Mouse (Mus musculus) fat pad, adult 2 months (tissue): ENCODE results near the gene Tbc1d30.

ENCODE experiments used
- DNase-seq: peaks from one replicate; pipeline ENCODE4 v3.0.0-alpha.2; 2011; ENCODE audit warnings: low read depth, low spot score; ENCODE audit errors: extremely low read depth

Gene Tbc1d30

DNA sequence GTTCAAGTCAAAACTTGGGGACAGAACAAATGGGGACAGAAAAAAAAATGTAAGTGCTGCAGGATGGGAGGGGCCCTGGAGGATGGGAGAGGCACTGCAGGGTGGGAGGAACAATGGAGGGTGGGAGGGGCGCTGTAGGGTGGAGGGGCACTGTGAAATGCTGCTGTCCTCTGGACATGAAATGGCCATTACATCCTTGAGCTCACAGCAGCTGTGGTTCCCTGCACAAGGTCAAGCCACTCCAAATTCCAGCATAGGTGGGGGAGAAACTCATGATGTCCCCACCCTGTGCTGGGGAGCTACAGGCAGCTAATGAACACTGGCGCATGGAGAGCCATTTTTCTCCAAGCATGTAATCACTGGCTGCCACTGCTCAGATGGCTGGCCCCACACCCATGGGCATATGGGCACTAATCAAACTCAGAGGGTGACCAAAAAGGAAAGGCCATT, 74.0 kb downstream of the Tbc1d30 start:
- no peak for DNase-seq

DNA sequence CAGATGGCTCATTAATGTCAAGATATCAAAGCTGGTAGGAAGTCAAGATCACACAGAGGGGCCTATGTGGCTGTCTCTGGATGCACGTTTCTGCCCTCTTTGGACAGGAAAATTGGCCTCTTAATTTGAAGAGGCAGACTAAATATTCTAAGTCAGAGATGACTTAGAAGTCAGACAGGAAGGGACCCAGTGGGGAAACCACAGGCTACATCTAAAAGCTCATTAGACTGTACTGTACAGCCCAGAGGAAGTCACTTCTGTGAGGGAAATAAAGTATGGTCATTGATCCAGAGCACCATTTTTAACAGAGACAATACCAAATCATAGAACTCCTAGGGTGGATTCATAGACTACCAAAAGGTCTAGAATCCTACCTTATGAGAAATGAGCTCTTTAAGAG, 76.1 kb downstream of the Tbc1d30 start:
- DNase-seq: no peak

DNA sequence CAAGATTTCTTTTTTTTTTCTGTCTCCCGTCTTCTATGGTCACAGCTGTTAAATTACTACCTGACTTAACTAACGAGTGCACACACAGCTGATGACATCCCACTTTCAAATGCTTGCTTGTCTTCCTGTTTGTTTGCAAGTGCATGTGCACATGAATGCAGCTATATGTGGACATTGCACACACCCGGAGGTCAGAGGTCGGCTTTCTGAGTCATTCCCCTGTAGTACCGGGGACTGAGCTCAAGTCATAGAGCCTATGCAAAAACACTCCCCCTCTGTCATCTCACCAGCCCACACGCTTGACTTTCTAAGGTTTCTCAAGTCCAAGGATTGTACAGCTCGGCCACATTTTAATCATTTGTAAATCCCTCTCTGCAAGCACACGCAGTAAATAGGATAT, 80.1 kb downstream of the Tbc1d30 start:
- no peak for DNase-seq

DNA sequence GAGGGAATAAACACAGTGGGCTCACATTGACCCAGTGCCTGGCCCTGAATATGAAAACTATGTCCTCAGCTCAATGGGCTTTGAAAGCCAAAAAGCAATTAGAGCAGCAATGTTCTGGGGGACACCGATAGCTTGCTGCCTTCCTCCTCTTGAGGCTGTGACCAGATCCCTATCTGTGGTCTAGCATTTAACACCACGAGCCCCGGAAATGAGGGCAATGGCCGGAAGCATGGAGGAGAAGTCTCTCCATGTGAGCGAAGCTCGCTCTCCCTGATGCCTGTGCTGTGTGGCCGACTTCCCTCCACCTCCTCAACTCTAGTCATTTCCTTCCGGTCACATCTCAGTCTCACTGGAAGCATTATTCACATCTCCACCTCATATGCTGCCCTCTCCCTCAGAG, 82.3 kb downstream of the Tbc1d30 start:
- DNase-seq: no peak

DNA sequence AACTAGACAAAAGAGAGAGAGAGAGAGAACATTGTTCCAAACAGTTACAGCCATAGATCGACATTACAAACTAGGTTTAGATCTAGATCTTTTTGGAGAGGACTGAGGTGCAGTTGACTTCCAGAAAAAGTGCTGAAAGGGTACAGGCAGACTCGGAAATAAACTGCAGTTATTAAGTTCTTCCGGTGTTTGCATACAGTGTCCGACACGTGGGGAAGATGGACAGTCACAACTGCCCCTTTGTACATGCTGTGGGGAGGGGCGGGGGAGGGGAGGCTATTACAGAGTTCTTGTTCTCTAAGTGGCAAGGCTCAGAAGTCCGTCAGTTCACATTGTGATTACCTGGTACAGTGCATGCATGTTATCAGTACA, 86.9 kb downstream of the Tbc1d30 start:
- DNase-seq: no peak

DNA sequence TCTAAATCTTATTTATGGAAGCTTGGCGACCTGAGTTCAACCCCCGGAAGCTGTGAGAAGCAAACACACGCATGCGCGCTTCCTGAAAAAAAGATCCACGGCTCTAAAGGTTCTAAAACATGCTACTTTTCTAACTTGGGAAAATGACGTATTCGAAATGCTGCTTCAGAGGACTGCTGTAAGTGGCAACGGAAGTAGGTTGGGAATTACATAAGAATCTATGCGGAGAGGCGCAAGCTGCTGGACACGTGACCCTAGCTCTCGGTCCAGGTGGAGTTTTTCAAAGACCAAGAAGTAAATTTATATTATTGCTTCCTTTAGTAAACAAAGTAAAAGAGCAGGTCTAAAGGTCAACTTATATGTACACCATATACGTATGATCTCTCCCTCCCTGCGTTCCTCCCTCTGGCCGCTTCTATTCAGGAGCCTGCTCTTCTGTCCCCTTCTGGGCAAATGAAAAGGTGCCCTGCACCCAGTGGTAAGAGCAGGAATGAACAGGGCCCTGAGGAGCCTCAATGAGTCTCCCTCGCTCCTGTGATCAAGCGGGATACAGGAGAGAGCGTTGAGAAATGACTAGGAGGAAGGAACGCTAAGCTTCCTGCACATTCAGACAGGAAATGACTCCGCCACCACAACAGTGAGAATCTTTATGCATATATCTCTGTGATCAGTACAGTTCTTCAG, 87.4 kb downstream of the Tbc1d30 start:
- no peak for DNase-seq

DNA sequence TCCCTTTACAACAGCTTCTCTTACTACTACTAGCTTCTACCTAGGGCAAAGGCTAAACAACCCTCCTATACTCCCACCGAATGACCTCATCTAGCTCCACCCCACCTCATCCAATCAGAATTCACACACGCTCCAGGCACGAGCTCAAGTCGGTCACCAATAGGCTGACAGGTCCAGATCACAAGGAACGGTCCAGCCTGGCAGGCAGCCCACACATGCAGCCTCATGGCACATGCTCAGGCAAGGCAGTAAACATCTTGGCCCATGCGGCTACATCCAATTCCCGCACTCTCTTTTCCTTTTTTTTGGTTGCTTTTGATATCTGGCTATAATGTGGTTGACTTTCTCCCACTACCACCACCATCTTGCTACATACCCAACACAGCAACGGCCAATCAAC, 88.9 kb downstream of the Tbc1d30 start:
- no peak for DNase-seq

DNA sequence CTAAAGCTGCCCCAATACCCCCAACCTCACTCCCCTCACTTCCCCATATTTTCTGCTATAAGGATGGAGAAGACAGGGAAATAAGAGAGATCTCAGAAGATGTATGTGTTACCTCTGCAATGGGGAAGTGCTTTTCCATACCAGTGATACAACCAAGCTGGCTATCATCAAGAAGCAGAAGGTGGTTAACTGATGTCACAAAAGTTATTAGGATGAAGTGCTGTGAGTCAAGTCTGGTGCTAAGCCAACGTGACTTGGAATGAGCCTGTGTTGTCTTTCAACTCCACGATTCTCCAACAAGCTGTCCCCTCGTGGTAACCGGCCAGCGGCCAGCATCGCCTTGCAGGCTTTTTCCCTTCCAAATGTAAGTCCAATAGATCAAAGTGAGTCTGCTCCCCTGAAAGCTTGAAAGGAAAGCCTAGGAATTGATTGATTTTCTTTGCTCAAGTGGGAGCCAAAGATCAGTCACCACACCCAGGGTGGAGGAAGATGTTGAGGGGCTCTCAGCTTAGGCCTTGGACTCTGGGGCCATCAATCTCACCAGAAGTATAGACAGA, 90.0 kb downstream of the Tbc1d30 start:
- DNase-seq: no peak

DNA sequence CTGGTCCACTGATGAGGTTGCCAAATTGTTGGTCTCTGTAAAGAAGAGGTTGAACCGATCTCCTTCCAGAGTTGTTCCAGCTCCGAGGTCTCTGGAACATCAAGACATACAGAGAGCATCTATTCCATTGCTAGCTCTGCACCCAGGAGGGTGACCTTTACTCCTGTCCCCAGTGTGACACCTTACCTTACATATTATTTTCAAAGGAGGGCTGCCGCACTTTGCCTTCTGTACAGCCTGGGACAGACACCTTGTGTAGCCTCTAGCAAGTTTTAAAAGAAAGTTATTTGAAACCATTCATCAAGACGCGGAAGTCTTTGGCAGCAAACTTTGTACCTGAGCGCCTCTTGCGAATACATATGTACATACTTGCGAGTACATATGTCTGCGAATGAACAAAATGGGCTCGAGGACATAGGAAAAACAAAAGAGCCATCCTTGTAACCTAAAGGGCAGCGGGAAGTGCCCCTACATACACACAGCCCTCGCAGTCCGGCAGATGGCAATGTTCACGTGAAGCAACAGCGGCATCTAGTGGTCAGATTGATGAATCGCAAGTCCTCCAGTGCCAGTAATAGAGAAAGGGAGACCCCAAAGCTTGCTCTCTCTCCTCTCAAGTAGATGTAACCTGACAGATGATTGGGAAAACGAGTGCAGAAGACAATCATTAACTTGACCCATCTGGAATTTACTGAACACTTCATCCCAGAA, 94.8 kb downstream of the Tbc1d30 start:
- DNase-seq: no peak

DNA sequence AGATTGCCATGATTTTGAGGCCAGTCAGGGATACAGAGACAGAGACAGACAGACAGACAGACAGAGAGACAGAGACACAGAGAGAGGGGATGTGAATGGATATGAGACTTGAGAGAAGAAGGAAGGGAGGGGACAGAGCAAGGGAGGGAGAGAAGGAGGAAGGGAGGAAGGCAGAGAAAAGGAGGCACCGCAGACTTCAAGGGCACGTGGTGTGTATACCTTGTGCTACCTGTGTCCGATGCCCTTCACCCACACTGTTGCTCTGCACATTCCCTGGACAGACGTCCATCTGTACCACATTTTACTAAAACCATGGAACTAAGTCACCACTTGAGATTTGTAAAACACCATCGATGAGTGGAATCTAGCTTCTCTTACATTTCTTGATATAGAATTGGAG, 95.6 kb downstream of the Tbc1d30 start:
- no peak for DNase-seq

DNA sequence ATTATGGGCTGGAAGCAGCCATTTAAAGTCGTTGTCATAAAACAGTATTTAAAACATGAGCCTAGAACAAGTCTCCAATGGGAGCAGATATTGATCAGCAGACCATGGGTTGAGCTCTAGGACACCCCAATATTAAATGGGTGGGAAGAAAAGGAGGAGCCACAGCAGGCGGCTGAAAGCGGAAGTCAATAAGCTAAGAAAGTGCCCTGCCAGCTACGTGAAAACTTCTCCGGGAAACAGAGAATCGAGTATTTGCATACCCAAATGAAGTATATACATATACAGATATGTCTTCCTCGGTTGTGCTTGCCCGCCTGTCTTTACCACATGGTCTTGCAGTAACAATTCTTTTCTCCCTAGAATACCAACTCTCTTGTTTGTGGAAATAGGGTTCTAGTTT, 96.7 kb downstream of the Tbc1d30 start:
- DNase-seq: no peak

DNA sequence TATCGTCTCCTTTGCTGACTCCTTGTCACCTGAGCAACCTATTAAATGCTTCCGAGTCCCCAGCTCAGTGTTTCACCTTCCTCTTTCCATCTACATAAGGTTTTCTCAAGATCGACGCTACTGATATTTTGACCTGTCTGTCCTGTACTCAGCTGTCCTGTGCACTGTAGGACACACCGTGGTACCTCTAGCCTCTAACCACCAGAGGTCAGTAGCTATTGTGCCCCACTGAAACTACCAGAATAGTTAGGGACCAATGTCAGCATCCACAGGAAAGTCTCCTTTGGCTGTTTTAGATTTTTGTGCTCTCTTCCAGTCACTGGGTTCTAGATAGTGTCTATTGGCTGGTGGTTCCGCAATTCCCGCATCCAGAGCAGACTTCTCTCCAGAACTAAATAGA, 98.3 kb downstream of the Tbc1d30 start:
- no peak for DNase-seq

DNA sequence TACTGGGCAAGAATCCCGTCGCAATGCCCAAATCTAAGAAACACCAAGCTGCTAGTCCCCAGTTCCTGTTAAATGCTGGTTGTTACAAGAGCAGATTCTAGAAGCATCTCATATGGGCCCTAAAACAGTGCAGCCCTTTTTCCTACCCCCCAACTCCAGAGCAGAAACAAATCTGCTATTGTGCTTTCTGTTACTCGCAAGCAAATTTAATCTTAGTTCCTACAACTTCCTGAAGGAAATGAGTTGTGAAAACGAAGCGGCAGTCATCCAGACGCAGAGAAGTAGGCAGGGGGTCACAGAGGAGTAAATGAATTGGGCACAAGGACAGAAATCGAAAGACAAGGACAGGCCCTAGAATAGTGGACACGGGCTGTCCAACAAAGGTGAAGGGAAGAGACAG, 99.9 kb downstream of the Tbc1d30 start:
- no peak for DNase-seq

DNA sequence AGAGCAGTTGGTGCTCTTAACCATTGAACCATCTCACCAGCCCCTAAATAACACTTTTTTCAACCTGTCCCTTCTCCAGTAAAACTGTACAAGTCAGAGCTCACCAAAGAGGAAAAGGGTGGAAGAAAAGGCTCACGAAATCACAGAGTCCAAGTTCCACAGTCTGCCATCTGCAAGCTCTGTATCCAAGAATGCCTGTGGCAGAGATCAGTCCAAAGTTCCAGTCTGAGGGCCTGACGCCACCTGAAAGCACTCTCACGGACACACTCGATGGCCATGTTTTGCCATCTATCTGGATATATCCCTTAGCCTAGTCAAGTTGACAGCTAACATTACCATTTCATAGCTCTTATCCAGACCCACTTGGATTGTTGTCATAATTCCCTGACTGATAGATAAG, 101.3 kb downstream of the Tbc1d30 start:
- no peak for DNase-seq

DNA sequence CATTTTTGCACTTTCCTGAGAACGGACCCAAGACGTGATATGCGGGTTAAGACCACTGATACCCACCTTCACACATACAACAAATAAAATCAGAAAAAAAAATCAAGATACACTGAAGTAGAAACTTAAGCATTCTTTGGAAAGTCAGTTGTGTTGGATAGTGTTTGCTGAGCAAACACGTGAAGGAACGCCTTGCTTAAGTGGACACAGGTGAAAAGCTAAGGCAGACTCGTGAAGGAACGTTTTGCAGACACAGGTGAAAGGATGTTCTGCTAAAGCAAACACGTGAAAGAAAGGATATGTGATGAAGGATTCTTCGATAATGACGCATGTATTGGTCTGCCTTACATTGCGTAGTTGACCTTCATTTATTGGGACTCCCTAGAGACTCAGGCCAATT, 103.5 kb downstream of the Tbc1d30 start:
- DNase-seq: no peak

DNA sequence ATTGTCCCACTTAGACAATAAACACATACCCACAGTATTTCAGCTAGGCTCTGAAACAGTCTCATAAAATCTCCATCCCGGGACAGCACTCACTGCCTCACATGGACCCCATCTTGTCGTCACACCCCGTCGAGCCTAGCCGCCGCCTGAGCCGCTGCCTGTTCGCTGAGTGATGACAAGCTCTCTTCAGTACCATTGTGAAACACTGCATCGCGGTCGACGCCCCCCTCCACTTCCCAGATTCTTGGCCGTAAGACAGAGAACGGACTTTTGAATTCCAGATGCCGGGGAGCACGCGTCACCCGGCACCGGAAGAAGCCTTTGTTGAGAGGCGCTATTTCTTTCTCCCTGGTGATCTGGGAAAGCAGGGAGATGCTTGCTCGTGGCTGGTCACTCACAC, 104.1 kb downstream of the Tbc1d30 start:
- DNase-seq: no peak

DNA sequence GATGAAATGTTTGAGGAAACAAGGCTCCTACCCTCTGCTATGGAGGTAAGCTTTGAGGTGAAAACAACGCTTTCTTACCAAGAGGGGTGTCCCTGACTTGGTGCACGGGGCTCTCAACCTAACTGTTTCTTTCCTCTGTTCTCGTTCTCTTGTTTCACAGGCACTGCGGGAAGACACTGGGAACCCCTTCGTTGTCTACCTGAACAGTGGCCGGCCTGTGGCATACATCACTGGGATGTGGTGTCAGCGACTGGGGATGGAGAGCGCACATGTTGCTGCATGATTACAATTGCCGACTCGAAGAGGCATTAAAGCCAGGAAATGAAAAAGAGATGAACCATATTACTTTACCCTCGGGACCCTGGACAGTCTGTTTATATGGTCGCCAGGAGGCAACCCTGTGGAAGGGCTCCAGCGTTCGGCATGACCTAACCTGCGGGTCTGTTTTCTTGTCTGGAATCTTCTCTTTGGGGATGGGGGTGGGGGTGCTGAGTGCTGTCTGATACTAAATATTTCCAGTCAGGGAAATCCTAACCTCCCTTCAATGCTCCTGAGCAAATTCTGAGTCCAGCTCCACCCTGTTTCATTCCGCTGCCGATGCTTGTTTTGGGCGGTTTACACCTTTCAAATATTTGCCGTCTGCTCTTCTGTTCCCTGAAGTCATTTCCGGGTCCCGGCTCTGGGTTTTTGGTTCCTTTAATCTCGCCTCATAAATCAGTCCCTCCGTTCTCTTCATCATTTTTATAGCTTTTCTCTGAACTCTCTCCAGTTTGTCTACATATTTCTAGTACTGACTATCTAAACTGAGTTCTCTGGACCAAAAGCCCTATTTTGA, 107.5 kb downstream of the Tbc1d30 start:
- DNase-seq: no peak

DNA sequence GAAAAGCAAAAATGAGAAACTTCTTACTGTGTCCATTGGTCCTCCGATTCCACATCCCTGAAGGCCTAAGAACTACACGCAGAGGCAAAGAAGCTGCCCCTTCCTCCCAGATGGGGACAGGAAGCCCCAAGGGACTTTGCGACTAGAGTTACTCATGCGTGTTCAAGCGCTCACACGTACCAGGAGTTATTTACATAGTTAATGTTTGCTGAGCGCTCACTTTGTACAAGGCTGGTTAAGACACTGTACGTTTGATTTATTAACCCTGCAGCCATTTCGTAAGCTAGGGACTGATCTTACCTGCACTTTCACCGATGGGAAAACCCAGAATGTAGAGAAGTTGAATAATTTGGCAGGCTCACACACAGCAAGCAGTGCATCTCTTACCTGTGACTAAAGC, 108.5 kb downstream of the Tbc1d30 start:
- DNase-seq: no peak

DNA sequence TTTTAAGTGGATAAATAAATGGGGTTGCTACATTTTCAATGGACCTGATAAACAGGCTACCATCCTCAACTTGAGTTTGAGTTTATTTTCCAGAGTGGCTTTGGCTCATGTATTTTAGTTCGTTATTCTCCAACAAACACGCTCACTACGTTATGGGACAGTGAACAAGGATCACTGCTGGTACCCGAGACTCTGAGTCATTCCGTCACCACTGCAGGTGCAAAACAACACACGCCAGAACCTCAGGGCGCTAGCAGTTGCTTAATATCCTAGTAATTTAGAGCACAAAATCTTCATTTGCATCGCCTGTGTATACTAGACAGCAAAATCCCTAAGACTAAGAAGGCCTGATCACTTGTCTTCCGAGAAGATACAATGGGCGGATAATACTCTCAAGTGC, 112.0 kb downstream of the Tbc1d30 start:
- DNase-seq: no peak

DNA sequence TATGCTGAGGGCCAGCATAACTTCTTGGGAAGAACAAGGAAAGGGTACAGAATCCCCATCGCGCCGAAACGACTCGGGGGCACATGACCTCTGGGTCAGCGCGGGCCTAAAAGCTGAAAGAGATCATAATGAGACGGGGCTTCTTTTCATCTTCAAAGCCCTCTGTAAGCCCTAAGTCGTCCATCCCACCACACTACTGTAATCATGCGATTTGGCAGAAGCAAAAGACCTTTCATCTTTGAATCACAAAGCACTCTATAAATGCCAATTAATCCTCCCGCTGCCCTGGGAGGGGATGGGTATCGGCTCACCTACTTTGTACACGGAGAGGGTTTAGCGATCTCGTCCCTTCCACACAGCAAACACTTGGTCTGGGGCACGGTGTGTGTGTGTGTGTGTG, 112.5 kb downstream of the Tbc1d30 start:
- no peak for DNase-seq

DNA sequence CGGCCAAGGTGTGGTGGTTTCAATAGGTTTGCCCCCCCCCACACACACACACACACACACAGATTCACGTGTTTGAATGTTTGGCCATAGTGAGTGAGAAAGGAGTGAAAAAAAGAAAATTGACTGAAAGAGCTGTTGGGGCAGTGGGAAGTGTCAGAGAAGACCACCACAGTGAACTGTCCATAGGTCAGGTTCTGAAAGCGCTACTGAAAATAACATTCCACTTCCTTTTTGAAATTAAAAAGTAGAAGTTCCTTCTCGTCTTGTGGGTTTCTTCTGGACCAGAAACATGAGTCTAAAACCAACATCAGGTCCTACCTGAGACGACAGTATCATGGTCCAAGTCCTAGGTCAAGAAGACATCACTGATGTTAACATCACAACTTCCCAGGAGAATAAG, 113.7 kb downstream of the Tbc1d30 start:
- DNase-seq: no peak
